Mouse (Mus musculus): ENCODE measurements at regions not wholly inside any gene's neighbourhood (a gene's known extent, or its start where the extent isn't known, plus 50 kb on each side); places are given as distances from the start of the nearest gene placed in this dataset.
"Not testable (repeated sequence)": the region's sequence is repeated elsewhere in the genome, so short reads cannot be mapped to it uniquely, and the experiment has no call there.

DNA sequence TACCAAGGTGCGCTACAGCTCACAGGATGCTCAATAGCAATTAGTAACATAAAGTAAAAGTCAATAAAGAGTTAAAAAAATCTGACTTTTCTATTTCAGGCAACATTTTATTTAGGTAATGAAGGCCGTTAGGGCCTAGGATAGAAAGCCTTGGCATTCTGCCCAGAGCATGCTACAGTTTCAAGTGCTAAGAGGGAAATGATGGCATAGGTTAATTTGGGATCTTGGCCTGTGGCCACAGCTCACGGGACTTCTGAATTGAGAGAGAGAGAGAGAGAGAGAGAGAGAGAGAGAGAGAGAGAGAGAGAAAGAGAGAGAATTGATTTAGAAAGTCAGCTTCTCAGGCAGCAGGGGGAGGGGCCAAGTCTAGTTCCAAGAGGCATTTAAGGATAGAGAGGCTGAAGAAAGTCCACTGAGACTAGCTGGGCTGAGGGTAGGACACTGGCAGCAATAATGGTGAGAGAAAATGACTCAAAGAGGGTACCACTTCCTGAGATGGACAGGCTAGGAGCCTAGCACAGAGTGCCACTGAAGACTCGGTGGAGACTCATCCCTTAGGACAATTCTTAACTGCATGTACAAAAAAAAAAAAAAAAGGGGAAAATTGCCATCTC, 52.6 kb upstream of the Klf14 start:
- peak; percentile 56 for DNase-seq

DNA sequence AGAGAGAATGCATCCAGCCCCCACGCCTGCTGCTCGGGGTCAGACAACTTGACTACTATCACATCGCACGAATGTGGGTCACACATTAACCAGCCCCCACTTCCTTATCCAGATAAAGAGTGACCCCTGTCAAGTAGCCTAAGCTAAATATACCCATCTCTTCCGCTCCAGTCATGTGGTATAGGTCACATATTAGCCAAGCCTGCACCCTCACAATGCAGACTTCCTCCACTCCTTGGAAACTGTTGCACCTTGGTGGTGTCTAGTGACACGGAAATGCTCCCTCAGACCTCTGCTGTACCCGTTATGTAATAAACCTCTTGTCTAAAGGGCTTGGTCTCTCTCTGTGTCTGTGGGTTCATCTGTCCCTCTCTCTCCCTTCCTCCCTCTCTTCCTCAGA, 57.7 kb upstream of the Klf14 start:
- DNase-seq = no peak

DNA sequence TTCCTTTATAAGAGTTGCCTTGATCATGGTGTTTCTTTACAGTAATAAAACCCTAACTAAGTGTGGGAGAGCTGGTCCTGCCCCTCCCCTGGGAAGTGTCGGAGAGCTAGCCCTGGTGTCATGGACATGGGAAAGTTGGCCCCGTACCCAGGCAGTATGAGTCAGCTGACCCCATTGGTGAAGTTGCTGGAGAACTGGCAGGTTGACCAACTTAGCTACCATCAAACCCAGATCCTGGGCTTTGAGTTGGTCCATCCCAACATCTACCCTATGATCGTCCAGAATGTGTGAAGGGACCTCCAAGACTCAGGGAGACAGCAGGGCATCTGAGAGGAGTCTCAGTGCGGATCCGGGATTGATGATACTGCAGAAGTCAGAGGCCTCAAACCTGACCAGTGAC, 62.9 kb upstream of the Klf14 start:
- no peak for DNase-seq

DNA sequence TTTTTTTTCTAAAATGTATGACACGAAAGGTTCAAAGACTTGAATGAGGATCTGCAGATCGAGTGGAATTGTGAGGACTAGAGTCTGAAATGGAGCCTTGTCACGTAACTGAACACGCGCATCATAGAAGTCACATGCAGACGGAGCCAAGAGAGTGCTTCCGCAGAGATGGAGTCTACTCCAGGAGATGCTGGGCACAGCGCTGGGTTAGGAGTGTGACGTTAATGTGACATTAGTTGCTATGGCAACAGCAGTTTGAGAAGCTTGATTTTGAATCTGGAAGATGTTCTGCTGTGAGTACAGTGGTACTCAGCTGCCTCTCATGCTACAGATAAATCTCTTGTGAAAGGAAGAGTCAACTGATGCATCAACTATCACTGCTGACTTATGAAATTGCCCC, 70.9 kb upstream of the Klf14 start:
- DNase-seq = peak; percentile 45

DNA sequence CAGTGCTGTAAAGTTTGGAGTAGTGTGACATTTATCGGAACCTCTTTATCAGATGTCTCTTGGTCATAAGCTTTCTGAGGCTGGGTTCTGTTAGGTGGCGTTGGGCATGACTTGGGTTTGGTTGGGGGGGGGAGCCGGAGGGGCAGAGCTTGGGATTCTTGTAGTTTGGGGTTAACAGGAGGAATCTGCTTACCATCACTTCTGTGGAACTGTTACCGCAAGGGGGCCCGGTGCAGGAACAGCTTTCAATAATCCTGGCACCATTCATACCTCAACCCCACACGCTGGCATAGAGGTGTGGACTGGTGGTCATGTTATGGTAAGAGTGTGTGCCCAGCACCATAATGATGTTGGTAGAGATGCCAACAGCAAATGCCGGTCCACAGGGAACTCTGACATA, 72.1 kb upstream of the Klf14 start:
- no peak for DNase-seq

DNA sequence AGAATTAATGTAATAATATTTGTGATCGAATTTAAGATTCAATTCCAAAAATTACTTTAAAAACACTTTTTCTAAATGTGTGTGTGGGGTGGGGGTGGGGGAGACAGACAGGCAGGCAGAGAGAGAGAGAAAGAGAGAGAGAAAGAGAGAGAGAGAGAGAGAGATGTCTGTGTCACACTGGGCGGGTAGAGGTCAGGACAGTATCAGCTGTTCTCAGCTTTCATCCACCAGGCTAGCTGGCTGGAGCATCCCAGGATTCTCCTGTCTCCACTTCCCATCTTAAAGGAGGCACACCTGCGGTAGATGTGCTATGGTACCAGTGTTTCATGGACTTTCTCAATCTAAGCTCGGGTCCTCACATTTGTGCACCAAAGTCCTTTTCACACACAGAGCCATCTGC, 73.3 kb upstream of the Klf14 start:
- no peak for DNase-seq

DNA sequence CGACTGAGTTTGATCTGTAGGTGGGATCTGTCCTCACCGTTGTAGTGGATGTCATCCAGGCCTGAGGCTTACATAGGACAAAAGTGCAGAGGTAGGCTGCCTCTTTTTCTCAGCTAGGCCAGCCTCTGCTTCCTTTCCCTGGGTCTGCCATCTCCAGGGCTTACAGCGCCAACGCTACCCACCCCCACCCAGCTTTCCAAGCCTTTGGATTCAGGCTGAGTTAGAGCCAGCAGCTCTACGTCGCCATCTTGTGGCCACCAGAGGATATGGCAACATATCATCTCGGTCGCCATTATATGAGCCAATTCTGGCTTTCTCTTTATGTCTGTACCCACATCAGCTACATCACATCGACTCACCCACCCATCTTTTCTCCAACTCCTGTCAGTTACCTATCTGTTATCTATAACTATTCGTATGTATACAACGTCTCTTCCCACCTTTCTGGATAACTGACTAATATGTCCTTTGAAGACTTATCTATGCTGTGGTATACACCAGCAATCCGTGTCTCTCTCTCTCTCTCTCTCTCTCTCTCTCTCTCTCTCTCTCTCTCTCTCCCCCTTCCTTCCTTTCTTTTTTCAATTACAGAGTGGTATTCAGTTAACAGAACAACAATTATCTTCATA, 74.2 kb upstream of the Klf14 start:
- DNase-seq = peak; percentile 54

DNA sequence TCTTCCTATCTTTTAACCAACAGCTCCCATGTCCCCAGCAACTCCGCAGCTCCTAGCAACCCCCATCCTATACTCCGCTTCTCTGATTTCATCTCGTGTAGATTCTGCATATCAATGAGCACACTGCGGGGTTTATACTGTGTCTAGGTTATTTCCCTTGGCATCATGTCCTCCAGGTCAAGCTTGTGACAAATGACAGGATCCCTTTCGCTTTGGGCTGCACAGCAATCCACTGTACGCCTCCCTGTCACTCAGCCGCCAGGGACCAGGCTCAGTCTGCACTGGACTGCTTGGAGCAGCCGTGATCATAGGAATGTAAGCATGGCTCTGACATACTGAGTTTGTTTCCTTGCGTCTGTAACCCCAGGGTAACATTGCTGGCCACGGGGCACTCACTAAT, 75.9 kb upstream of the Klf14 start:
- no peak for DNase-seq

DNA sequence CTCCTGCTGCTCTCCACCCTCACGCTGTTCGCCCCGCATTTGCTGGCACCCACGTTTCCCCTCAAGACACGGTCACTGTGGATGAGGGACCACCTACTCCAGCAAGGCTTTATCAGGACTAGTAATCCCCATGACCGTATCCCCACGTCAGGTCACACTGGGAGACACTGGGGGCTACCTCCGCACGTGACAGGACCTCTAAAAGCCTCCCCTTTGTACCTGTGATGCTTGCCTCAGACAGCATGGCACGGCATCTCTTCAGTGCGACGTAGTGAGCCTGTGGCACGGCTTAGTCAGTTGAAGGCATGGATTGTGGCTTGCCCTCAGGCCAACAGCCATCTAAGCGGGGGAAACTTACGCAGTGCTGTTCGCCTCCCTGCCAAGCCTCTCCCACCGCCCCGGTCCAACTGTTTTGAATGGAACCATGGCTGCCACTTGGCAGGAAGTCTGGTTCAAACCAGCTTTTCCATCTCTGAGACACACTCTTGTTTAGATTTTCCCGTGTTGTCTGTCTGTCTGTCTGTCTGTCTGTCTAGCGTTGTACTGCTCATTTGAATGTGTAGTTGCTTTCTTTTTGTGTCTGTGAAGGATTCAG, 79.0 kb upstream of the Klf14 start:
- DNase-seq = no peak

DNA sequence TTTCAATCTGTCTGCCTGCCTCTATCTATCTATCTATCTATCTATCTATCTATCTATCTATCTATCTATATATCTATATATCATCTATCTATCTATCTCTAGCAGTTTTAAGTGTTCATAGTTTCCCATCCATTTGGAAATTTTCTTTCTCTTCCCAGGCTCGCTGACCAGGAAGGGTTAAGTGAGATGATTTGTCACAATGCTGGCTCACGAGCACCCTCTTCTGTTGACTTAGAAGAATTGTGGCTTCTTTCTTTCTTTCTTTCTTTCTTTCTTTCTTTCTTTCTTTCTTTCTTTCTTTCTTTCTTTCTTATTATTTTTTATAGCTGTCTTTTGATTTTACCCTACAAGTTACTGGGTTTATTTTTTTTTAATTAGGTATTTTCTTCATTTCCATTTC, 79.6 kb upstream of the Klf14 start:
- not testable (repeated sequence) for DNase-seq

DNA sequence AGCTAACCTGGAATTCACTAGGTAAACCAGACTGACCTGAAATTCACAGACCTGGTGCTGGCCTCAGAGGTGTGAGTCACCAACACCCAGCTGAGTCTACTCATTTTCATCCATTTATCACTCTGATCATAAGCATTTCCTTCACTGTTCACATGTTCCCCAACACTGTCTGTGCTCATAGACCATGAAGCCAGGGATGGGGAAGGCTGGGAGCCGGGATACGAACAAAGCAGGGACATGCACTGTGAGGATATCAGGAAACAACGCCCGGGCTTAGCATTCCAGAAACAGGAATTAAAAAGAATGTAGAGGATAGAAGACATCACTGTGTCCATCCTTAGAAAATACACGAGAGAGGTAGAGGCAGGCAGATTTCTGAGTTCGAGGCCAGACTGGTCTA, 80.6 kb upstream of the Klf14 start:
- DNase-seq = no peak

DNA sequence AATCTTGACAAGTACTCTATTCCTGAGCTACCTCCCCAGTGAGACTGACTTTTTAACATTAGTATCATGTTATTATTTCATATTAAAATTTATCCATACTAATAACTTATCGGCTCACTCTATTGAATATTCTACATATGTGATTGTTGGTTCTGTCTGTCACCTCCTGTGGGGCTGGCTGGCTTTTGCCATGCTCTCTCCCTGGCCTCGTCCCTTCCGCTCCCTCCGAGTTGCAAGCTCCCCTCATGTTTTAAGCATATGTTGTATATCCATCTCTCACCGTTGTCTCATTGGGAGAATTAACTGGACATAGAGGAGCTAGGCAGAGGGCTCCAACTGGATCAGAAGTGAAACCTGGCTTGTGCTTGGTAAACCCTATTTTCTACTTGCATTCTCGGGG, 81.9 kb upstream of the Klf14 start:
- no peak for DNase-seq

DNA sequence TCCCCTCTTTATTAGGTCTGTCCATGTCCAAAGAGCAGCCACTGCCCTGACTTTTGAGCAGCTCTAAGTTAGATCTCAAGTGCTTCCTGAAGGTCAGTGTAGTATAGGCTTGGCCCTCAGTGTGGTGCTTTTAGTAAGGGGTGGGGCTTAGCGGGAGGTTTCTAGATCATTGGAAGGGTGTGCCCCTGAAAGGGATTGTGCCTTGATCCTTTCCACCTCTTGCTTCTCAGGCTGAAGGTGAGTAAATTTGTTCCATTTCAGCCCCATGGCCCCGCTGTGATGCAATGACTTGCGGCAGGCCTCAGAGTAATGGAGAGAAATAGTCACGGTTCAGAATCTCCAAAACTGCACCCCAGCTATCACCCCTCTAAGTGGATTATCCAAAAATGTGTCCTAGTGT, 84.5 kb upstream of the Klf14 start:
- no peak for DNase-seq

DNA sequence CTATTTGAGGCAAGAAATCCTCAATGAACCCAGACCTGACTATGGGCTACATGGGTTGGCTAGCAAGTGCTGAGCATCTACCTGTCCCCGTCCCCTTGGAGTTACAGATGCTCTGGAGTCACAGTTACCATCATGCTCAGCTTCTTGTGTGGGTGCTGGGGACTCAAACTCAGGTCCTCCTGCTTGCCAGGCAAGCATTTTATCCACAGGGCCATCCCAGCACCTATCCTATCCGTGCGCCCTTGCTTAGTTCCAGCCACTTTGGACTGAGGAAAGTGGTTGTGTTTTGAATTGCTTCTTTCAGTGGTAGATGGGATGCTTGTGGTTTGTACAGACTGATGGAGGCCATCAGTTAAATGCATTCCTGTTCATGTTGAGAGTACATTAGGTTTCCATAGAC, 85.0 kb upstream of the Klf14 start:
- no peak for DNase-seq

DNA sequence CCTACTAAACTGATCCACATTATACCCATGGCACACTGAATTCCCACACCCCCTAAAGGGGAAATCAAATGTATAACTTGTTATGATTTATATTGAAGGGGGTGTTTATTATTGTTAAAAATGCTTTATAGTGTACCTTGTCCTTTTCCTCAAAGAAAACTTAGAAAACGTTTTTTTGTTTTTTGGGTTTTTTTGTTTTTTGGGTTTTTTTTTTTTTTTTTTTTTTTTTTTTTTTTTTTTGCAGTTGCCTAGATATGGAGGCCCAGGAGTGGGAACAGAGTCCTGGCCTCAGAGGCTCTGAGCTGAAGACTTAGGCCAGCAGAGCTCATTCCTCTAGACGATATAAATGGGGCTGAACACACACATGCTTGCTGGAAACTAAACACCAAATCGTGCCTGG, 87.3 kb upstream of the Klf14 start:
- no peak for DNase-seq

DNA sequence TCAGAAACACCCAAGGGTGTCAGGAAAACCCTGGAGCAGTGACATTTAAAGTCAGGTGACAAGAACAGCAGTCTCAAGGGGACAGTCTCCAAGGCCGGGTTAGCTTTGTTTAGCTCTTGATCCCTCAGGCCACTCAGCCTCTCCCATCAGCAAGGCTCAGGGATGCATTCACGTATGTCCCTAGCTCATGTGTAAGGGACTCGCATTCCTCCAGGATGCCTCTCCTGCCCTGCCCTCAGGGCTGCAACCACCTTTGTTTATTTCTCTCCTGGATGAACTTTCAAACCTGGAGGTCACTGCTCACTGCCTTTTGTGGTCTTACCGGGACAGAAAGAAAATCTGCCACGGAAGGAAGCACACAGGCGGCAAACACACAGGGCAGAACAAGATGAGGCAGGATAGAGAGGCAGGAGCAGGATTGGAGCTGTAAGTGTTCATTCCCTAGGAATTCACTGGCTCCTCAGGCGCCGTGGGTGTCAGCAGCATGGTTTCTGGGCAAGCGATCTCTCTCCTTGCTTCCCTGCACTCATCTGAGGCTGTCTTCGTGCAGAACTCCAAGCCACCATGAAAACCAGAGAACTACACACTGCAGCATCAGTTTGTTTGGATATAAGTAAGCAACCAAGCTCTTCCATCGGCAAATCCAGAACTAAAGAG, 90.2 kb upstream of the Klf14 start:
- DNase-seq = no peak

DNA sequence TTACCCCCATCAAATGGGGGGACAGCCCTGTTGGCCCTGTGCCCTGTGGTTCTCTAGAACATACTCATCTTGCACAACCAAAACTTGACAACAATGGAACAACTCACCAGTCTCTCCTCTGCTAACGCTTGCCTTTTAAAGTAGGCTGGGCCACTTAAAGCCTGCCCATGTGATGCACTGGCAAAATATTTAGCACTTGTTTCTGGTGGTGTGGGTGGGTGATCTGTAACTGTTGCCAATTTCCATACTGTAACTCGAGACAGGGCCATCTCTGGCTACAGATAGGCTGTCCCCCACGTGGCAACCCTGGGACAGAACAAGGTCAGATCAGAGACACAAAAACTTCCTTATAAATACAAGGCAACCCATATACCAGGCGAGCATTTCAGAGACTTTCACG, 92.0 kb upstream of the Klf14 start:
- no peak for DNase-seq

DNA sequence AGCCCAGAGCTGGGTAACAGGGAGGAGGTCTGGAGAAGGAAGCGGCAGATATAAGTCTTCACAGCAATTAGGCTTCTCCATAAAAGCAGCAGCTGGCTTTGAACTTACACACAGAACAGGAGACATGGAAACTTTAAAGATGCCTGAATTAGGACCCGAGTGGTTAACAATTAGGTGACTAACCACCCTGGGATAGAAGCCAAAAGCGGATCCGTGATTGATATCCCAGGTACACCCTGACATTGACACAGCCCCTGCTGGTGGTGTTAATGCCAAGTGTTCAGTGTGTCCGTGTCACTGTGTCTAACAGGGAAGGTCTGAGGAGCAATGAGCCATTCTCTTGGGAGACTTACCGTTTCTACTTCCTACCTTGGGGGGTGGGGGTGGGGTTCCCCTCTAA, 92.9 kb upstream of the Klf14 start:
- no peak for DNase-seq

DNA sequence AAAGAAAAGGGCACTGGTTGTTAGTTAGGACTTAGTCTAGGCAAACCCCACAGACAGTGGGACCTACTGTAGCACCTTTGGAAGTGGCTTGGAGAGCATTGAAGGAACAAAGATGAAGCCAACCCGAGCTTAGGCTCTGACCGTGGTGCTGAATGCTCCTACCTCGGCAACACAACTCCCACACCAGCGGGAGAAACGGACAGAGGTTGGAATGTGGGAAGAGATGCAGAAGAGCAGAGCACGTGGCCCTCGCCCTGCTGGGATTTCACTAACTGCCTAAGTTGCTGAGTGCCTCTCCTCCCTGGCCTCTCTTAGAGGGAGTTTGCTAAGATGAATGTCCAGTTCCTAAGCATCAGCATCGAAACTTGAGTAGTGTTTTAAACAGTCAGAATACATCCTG, 94.1 kb upstream of the Klf14 start:
- no peak for DNase-seq

DNA sequence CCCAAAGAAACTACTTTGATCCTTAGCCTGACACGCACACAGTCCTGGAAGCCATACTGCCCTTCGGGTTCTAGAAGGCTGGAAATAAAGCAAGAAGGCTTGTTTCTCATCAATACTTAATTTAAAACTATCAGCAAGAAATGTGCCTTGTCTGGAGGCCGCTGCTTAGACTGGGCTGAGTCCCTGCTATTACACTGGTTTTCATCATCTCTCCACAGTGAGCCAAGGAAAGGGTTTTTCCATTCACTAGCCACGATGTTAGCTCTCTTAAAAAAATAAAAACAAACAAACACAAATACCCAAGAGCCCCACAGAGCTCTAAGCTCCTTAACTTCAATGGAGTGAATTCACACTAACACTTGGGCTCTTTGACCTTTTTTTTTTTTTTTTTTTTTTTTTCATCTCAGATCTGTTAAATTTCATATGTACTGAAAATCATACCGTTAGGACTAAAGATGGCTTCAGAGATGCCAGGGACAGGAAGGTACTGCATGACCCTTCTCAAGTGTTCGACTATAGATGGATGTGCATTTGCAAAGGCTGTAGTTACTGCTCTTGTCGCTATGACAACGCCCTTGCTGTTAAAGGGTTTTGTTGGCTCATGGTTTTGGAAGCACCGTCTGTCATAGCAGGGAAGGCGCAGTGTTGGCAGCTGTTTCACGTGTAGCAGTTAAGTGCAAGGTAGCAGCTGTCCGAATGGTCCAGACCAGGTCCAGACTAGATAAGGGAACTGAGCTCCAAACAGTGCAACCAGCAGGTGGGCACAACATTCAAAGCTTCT, 98.1 kb upstream of the Klf14 start:
- no peak for DNase-seq

DNA sequence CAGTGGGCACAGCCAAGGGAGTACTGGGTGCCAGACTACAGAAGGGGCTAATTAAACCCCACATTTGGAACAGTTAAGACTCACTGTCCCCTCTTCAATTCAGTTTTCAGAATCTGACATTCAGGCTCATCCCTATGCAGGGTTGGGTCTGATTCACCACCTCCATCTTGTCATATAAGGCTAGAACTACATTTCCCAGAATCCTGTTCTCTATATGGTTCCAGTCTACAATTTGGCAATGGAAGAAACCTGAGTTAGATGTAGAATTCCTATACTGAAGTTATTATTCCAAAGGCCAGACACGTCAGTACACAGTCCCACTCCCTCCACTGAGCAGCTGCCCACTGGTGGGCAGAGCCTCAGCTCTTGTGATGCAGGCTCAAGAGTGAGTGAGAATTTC, 99.4 kb upstream of the Klf14 start:
- DNase-seq = no peak

DNA sequence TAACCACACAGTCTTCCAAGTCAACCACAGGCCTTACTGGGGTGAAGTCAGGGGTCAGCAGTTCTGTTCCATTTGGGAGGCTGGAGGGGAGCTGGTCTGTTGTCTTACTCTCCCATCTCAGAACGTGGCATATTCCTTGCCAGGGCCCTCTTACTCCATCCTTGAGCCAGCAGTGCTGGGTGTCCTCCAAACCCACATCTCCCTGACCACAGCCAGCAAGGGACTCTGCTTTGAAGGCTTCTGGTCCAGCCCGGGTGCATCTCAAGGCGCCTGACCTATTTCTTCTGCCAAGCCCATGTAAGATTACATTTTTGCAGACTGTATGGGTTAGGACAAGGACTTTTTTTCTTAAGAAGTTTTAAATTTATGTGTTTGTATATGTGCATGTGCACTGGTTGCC, 100.1 kb upstream of the Klf14 start:
- no peak for DNase-seq

DNA sequence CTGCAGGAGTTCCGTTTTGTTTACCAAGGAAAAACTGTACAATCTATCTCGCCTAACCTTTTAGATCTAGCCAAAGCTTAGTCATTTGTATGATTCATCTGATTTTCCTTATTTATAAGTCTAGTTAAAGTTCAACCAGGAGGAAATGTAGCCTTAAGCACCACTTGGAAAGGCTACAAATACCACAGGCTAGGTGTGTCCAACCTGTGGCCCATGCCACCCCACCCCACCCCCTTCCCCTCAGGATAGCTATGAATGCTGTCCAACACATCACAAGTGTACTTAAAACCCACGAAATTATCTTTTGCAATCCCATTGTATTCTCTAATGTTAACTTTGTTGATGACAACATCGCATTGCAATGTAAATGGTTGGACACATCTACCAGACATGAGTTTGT, 102.9 kb upstream of the Klf14 start:
- DNase-seq = no peak

DNA sequence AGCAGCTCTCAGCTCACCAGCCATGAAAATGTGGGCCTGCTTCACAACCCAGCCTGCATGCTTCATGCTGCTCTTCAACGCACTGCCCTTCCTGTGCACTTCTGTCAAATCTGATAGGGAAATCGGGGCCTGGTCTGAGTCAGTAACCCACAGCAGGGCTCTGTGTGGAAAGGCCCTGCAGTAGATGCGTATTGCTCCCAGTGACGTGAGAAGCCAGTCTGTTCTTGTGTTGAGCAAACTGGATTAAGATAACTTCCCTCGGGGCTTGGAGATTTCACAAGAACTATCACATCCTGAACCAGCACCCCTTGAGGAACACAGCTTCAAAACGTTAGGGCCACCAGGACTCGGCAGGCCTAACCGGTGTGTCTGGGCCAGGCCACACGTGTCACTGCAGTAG, 106.5 kb upstream of the Klf14 start:
- no peak for DNase-seq
